Mouse (Mus musculus): ENCODE measurements around the gene Myo10.

GRCm38 (mm10) chr15:25573876-25574601, 48.3 kb upstream of the Myo10 start:
- no peak for TF ChIP-seq CTCF (IDR thresholded peaks at IDR 0.05; ENCODE audit: low read depth)
- no peak for TF ChIP-seq EP300 (IDR thresholded peaks at IDR 0.05; ENCODE audit: low read depth)
